Mouse (Mus musculus) bone marrow, adult 2 months (tissue): ENCODE results near the gene Lhx9. TPM values are rescaled to one million over a fixed set of nuclear protein-coding genes. Genes with fewer than 3 reads are reported as not detected.

Experiments
- H3K27ac ChIP-seq: fragments of 200-500 bp; 2 replicates; pipeline ENCODE4 v1.5.1; 2012; ENCODE audit warnings: low read depth, mild to moderate bottlenecking, control low read depth, inconsistent platforms, low read length; ENCODE audit not compliant: control insufficient read depth, poor library complexity, insufficient read depth
- H3K4me1 ChIP-seq: fragments of 200-500 bp; 2 replicates; pipeline ENCODE4 v1.6.1; 2011; ENCODE audit warnings: low read length; ENCODE audit not compliant: control insufficient read depth, insufficient read depth
- H3K4me3 ChIP-seq: fragments of 200-500 bp; replicated peaks from 2 replicates; pipeline ENCODE3; 2011; ENCODE audit warnings: mild to moderate bottlenecking, low read depth, low read length, control low read depth; ENCODE audit not compliant: control insufficient read depth
- CTCF ChIP-seq: fragments of 200-500 bp; IDR thresholded peaks from 2 replicates; pipeline ENCODE4 v1.5.1; 2011; ENCODE audit warnings: low read length, control low read depth; ENCODE audit not compliant: control insufficient read depth, insufficient read depth
- POLR2A ChIP-seq: fragments of 200-500 bp; IDR thresholded peaks from 2 replicates; pipeline ENCODE4 v1.6.1; 2011; ENCODE audit warnings: low read depth, mild to moderate bottlenecking, control low read depth, low read length, borderline replicate concordance; ENCODE audit not compliant: control insufficient read depth
- WGBS: fragments of 180-500 bp; shearing (Covaris S2); methylation state at CpG from one replicate; pipeline ENCODE4 v1.1.7; 2018; 5-methylcytosine and 5-hydroxymethylcytosine counted together
- polyA plus RNA-seq: library from polyadenylated mRNA; stranded (reverse); fragments of >200 nt; gene quantifications from 2 replicates; pipeline ENCODE4 v1.2.4, GENCODE M21; 2011; ENCODE audit warnings: low replicate concordance; ENCODE audit not compliant: missing spikeins, insufficient read depth, insufficient read length

The Lhx9 gene
- polyA plus RNA-seq, 1 experiment = not detected

GRCm38 (mm10) chr1:138785856-138786255, 62.5 kb downstream of the Lhx9 start:
- TF ChIP-seq POLR2A = no peak
- Histone ChIP-seq H3K4me1 (no peaks in the 10 kb centered on the region; the same call in 1 of the 2 replicates), H3K4me3 (no peak overlapping the region), H3K27ac (no peak overlapping the region)
- 34% methylated on average over 10 of the region's 10 CpGs for WGBS

- 83% methylated on average over 5 of the region's 5 CpGs for WGBS
Measured at GRCm38 (mm10) chr1:138784019-138784418, 64.4 kb downstream of the Lhx9 start.

More at GRCm38 (mm10) chr1:138784019-138784418, 64.4 kb downstream of the Lhx9 start:
- no peak for TF ChIP-seq CTCF
- no peak for TF ChIP-seq POLR2A
- Histone ChIP-seq H3K4me3 (no peak overlapping the region), H3K27ac (no peak overlapping the region), H3K4me1 (no peaks in the 10 kb centered on the region; the same call in 1 of the 2 replicates)

Other genes with a start within 250 kb of the Lhx9 start
- 6.5 and 11.3 TPM in 2 replicates for gene Nek7, start 228.4 kb downstream of the Lhx9 start, polyA plus RNA-seq
- 2.0 and 13.3 TPM in 2 replicates for gene 2310009B15Rik, start 8.3 kb upstream of the Lhx9 start, polyA plus RNA-seq
- gene Dennd1b, start 114.9 kb upstream of the Lhx9 start, polyA plus RNA-seq = 3.3 and 7.7 TPM in 2 replicates